Mouse (Mus musculus) mouse trophoblast stem cell (cell line): ENCODE data around the gene Sult3a2.
"Not testable (repeated sequence)": the region's sequence is repeated elsewhere in the genome, so short reads cannot be mapped to it uniquely, and the experiment has no call there.

Source experiments
- in situ Hi-C, 2 experiments: fragments of 300-500 bp; cut with MseI, MboI; formaldehyde crosslinking; loops; 2 replicates in 1 of 2; 3 replicates in 1 of 2; pipeline ENCODE4 v1.15.1; 2025

The Sult3a2 gene

GRCm38 (mm10) chr10:33786604-33787003, at the start of gene Sult3a2:
Sult3a2 (minus strand) TSS chr10:33786704.
- in situ Hi-C loops, result no loop called here

DNA sequence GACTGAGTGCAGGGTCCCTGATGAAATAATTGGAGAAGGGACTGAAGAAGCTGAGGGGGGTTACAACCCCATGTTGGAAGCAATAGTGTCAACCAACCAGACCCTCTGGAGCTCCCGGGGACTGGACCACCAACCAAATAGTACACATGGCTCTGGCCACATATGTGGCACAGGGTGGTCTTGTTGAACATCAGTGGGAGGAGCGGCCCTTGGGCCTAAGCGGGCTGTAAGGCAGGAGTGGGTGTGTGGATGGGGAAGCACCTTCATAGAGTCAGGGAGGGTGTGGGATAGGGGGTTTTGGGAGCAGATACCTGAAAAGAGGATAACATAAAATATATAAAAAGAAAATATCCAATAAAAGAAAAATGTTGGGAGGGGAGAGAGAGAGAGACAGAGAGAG, 34.4 kb upstream of the Sult3a2 start:
- in situ Hi-C loops, result no loop called here

- in situ Hi-C loops, result no loop called here
These were observed 30.4 kb upstream of the Sult3a2 start for GRCm38 (mm10) chr10:33816923-33817322.

DNA sequence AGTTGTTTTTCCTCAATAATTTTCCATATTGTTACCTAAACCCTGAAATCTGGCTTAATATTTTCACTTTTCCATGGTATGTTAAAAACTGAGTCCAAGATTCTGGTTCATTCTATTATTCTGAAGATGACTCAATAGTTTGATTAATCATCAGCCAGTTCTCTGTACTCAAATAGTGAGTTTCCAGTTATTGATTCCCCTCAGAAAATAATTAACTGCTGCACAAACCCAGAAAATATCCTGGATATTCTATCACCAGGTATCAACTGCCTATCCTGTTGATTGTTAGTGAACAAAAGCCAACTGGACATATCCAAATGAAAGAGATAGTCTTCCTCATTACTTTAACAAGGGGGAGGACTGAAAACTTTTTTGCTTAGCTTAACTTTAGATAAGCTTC, 27.8 kb upstream of the Sult3a2 start:
- in situ Hi-C loops, result no loop called here

- in situ Hi-C loops, result no loop called here
These were observed 25.3 kb upstream of the Sult3a2 start for GRCm38 (mm10) chr10:33811807-33812206.

- in situ Hi-C loops, result not testable (repeated sequence)
These were observed 10.9 kb upstream of the Sult3a2 start for GRCm38 (mm10) chr10:33797221-33797949.

GRCm38 (mm10) chr10:33796269-33796915, 9.9 kb upstream of the Sult3a2 start:
- in situ Hi-C loops, result not testable (repeated sequence)

DNA sequence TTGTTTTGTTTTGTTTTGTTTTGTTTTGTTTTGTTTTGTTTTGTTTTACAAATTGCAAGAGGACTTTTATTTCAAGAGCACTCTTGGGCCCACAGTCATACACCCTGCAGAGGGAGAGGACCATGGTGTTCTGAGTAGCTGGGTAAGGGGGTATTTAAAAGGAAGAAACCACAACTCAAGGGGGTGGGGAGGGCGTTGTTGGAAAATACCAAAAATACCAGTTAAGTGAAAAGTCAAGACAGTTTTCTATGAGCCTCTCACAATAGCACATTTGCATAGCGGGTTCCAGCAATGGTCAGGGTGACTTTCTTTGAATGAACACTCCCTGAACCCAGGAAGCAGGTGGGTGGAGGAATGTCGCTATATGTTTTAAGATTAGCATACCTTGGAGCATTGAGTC, 5.7 kb upstream of the Sult3a2 start:
- in situ Hi-C loops, result not testable (repeated sequence)

GRCm38 (mm10) chr10:33787541-33787940, 1.0 kb upstream of the Sult3a2 start:
- in situ Hi-C loops, result no loop called here

GRCm38 (mm10) chr10:33735251-33735650, 51.3 kb downstream of the Sult3a2 start:
- in situ Hi-C loops, result not testable (repeated sequence)

GRCm38 (mm10) chr10:33733241-33733640, 53.3 kb downstream of the Sult3a2 start:
- in situ Hi-C loops, result no loop called here

GRCm38 (mm10) chr10:33732409-33733185, 53.9 kb downstream of the Sult3a2 start:
- in situ Hi-C loops, result no loop called here

DNA sequence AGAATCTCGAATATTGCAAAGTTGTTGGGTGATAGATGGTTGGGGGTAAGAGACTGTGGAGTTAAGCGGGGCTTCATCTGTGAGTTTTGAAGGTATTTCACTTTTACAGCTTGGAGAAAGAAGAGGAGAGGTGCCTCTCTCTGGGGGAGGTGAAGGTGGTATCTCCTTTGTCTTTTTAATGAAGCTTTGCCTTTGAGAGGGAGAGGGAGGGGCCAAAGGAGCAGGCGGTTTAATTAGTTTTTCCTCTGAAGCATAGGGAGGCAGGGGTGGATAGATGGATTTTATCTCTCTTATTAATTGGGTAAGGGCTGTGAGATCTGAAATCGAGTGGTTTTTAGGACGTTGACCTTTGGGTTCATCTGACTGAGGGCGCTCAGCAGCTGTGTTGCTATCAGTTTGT, 62.7 kb downstream of the Sult3a2 start:
- in situ Hi-C loops, result no loop called here

DNA sequence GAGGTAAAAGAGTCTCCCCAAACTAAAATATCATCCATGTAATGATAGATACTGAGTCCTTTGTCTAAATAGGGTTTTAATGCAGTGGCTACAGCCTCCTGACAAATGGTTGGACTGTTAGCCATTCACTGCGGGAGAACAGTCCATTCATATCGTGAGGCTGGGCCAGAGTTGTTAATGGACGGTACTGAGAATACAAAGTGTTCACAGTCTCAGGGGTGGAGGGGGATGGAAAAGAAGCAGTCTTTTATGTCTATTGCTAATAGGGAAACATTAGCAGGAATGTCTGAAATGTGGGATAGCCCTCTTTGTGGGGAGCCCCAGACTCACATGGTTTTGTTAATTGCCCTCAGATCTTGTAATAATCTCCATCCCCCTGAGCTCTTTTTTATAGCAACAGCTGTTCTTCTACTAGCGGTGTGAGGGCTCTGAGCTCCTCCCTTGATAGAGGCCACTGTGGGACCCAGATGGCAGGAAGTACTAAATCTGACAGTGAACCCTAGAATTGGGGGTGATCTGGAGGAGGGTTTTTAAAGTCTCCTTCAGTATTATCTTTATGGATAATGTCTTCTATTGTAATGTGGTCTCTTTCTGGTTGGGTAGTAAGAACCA, 64.6 kb downstream of the Sult3a2 start:
- in situ Hi-C loops, result no loop called here
